Mouse (Mus musculus) MEL (cell line): ENCODE measurements at regions not wholly inside any gene's neighbourhood (a gene's known extent, or its start where the extent isn't known, plus 50 kb on each side); places are given as distances from the start of the nearest gene placed in this dataset.

Source experiments
- DNase-seq: peaks from one replicate; pipeline ENCODE4 v3.0.0; 2011; ENCODE audit warnings: low read depth, low spot score
- H3K27ac ChIP-seq: 2 replicates; pipeline ENCODE4 v1.5.1; 2012; ENCODE audit warnings: low read depth, mild to moderate bottlenecking, control low read depth, low read length, moderate library complexity; ENCODE audit not compliant: control insufficient read depth
- H3K27me3 ChIP-seq, 2 experiments: fragments of 150-350 bp in 1 of 2; sonication (generic) in 1 of 2; 2 replicates each; pipeline ENCODE4 v1.6.1; 2012; ENCODE audit warnings: low read length in 2 of 2, mild to moderate bottlenecking in 2 of 2, improper control_type of control experiment in 1 of 2, moderate library complexity in 1 of 2; ENCODE audit not compliant: insufficient read depth in 2 of 2, control insufficient read depth in 1 of 2
- H3K36me3 ChIP-seq, 2 experiments: 2 replicates each; pipeline ENCODE4 v1.6.1; 2012 to 2014; ENCODE audit warnings: low read length in 2 of 2, improper control_type of control experiment in 1 of 2, inconsistent platforms in 1 of 2, mild to moderate bottlenecking in 1 of 2; ENCODE audit not compliant: insufficient read depth in 2 of 2, control insufficient read depth in 1 of 2
- H3K4me1 ChIP-seq, 2 experiments: fragments of 150-350 bp in 1 of 2; sonication (generic) in 1 of 2; 2 replicates each; pipeline ENCODE4 v1.6.1; 2012; ENCODE audit warnings: low read length in 2 of 2, improper control_type of control experiment in 1 of 2, mild to moderate bottlenecking in 1 of 2; ENCODE audit not compliant: insufficient read depth in 2 of 2, control insufficient read depth in 1 of 2
- H3K4me3 ChIP-seq, 2 experiments: fragments of 150-350 bp in 1 of 2; sonication (generic) in 1 of 2; 2 replicates each; pipeline ENCODE4 v1.5.1; 2012; ENCODE audit warnings: low read depth in 2 of 2, low read length in 2 of 2, mild to moderate bottlenecking in 2 of 2, moderate library complexity in 2 of 2, control low read depth in 1 of 2, improper control_type of control experiment in 1 of 2; ENCODE audit not compliant: control insufficient read depth in 1 of 2, insufficient read depth in 1 of 2
- H3K79me2 ChIP-seq: 2 replicates; pipeline ENCODE4 v1.6.1; 2012; ENCODE audit warnings: mild to moderate bottlenecking, low read length, moderate library complexity; ENCODE audit not compliant: control insufficient read depth, poor library complexity, insufficient read depth
- H3K9ac ChIP-seq: 2 replicates; pipeline ENCODE4 v1.6.1; 2012; ENCODE audit warnings: low read depth, mild to moderate bottlenecking, control low read depth, low read length, moderate library complexity; ENCODE audit not compliant: control insufficient read depth, poor library complexity, severe bottlenecking
- H3K9me3 ChIP-seq: fragments of 150-350 bp; sonication (generic); replicated peaks from 2 replicates; pipeline ENCODE4 v1.6.1; 2012; ENCODE audit warnings: mild to moderate bottlenecking, low read length, improper control_type of control experiment, moderate library complexity; ENCODE audit not compliant: insufficient read depth
- BHLHE40 ChIP-seq: IDR thresholded peaks from 2 replicates; pipeline ENCODE4 v1.6.1; 2012; ENCODE audit warnings: low read depth, mild to moderate bottlenecking, inconsistent platforms, low read length, improper control_type of control experiment, borderline replicate concordance
- CHD1 ChIP-seq: IDR thresholded peaks from 2 replicates; pipeline ENCODE4 v1.6.1; 2012; ENCODE audit warnings: low read depth, mild to moderate bottlenecking, inconsistent platforms, low read length, improper control_type of control experiment
- CHD2 ChIP-seq: IDR thresholded peaks from 2 replicates; pipeline ENCODE4 v1.6.1; 2011; ENCODE audit warnings: low read length, improper control_type of control experiment
- E2F4 ChIP-seq: IDR thresholded peaks from 2 replicates; pipeline ENCODE4 v1.6.1; 2011; ENCODE audit warnings: low read depth, low read length, improper control_type of control experiment, borderline replicate concordance
- ELF1 ChIP-seq: IDR thresholded peaks from 2 replicates; pipeline ENCODE4 v1.6.1; 2014; ENCODE audit warnings: low read depth, mild to moderate bottlenecking, inconsistent platforms, low read length, improper control_type of control experiment, moderate library complexity
- EP300 ChIP-seq, 2 experiments: IDR thresholded peaks; 2 replicates each; pipeline ENCODE4 v1.6.1; 2011; ENCODE audit warnings: improper control_type of control experiment in 2 of 2, low read length in 2 of 2, low read depth in 1 of 2, mild to moderate bottlenecking in 1 of 2
- GABPA ChIP-seq: IDR thresholded peaks from 2 replicates; pipeline ENCODE4 v1.6.1; 2012; ENCODE audit warnings: low read depth, mild to moderate bottlenecking, inconsistent platforms, low read length, improper control_type of control experiment, moderate library complexity
- GATA1 ChIP-seq: IDR thresholded peaks from 2 replicates; pipeline ENCODE4 v1.6.1; 2011; ENCODE audit warnings: low read depth, low read length, improper control_type of control experiment
- HCFC1 ChIP-seq: IDR thresholded peaks from 2 replicates; pipeline ENCODE4 v1.6.1; 2012; ENCODE audit warnings: low read depth, mild to moderate bottlenecking, inconsistent platforms, low read length, improper control_type of control experiment, moderate library complexity
- KAT2A ChIP-seq: conservative IDR thresholded peaks from 2 replicates; pipeline ENCODE4 v1.6.1; 2012; ENCODE audit warnings: low read depth, low read length, improper control_type of control experiment, inconsistent platforms
- MAX ChIP-seq: IDR thresholded peaks from 2 replicates; pipeline ENCODE4 v1.6.1; 2011; ENCODE audit warnings: low read length, improper control_type of control experiment
- MEF2A ChIP-seq: IDR thresholded peaks from 2 replicates; pipeline ENCODE4 v1.6.1; 2014; ENCODE audit warnings: low read depth, mild to moderate bottlenecking, inconsistent platforms, low read length, improper control_type of control experiment; ENCODE audit not compliant: poor library complexity, insufficient replicate concordance, severe bottlenecking; ENCODE audit errors: extremely low read depth
- MXI1 ChIP-seq: IDR thresholded peaks from 2 replicates; pipeline ENCODE4 v1.6.1; 2011; ENCODE audit warnings: mild to moderate bottlenecking, low read depth, low read length, improper control_type of control experiment
- MYB ChIP-seq: IDR thresholded peaks from 2 replicates; pipeline ENCODE4 v1.6.1; 2011; ENCODE audit warnings: mild to moderate bottlenecking, low read depth, low read length, improper control_type of control experiment
- NRF1 ChIP-seq: IDR thresholded peaks from 2 replicates; pipeline ENCODE4 v1.6.1; 2014; ENCODE audit warnings: low read depth, mild to moderate bottlenecking, inconsistent platforms, low read length, improper control_type of control experiment, moderate library complexity; ENCODE audit not compliant: poor library complexity, insufficient read depth, severe bottlenecking
- POLR2A ChIP-seq, 2 experiments: IDR thresholded peaks; 2 replicates each; pipeline ENCODE4 v1.6.1; 2011 to 2012; ENCODE audit warnings: low read length in 2 of 2, mild to moderate bottlenecking in 2 of 2, control low read depth in 1 of 2, improper control_type of control experiment in 1 of 2, low read depth in 1 of 2, moderate library complexity in 1 of 2; ENCODE audit not compliant: control insufficient read depth in 1 of 2, insufficient read depth in 1 of 2, poor library complexity in 1 of 2
- RCOR1 ChIP-seq: IDR thresholded peaks from 2 replicates; pipeline ENCODE4 v1.6.1; 2012; ENCODE audit warnings: low read depth, mild to moderate bottlenecking, inconsistent platforms, low read length, improper control_type of control experiment
- SIN3A ChIP-seq: IDR thresholded peaks from 2 replicates; pipeline ENCODE4 v1.6.1; 2012; ENCODE audit warnings: low read length, improper control_type of control experiment, inconsistent platforms
- SMC3 ChIP-seq: IDR thresholded peaks from 2 replicates; pipeline ENCODE4 v1.6.1; 2011; ENCODE audit warnings: low read depth, low read length, improper control_type of control experiment
- TBP ChIP-seq: IDR thresholded peaks from 2 replicates; pipeline ENCODE4 v1.8.0; 2011; ENCODE audit warnings: low read depth, low read length, improper control_type of control experiment
- TCF12 ChIP-seq: IDR thresholded peaks from 2 replicates; pipeline ENCODE4 v1.6.1; 2014; ENCODE audit warnings: low read depth, mild to moderate bottlenecking, inconsistent platforms, low read length, improper control_type of control experiment, moderate library complexity
- ZMIZ1 ChIP-seq: IDR thresholded peaks from 2 replicates; pipeline ENCODE4 v1.6.1; 2012; ENCODE audit warnings: low read depth, mild to moderate bottlenecking, inconsistent platforms, low read length, improper control_type of control experiment, moderate library complexity
- ZNF384 ChIP-seq: IDR thresholded peaks from 2 replicates; pipeline ENCODE4 v1.6.1; 2012; ENCODE audit warnings: low read depth, mild to moderate bottlenecking, inconsistent platforms, low read length, improper control_type of control experiment

DNA sequence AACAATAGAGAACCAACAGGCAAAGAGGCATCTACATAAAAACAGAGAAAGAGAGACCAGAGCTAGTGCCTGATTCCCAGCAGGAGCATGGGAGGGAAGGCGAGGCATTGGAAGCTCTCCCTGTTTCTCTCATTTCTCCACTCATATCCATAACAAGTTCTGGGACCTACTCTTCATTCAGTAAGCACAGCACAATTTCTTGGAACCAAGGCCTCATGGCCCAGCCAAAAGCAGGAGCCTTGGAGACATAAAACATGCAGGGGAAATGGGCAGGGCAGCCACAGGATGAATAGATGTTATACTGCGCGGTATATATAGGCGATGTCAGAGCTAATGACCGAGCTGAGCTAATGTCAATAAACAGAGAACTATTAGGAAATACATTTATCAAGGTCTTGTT lies 214.2 kb downstream of the Srbd1 start:
- Histone ChIP-seq H3K9me3 (no peaks in the 10 kb centered on the region), H3K79me2 (no peaks in the 10 kb centered on the region), H3K4me3 (no peak overlapping the region), H3K4me1 (no peaks in the 10 kb centered on the region), H3K9ac (no peak overlapping the region), H3K27ac (no peak overlapping the region)
- TF ChIP-seq GABPA (no peak), TCF12 (no peak), ZMIZ1 (no peak), RCOR1 (no peak), GATA1 (no peak), POLR2A (IDR thresholded peaks at IDR 0.05; ENCODE audit: control insufficient read depth in 1 of 2, insufficient read depth in 1 of 2, low read depth in 1 of 2, low read length in 2 of 2, poor library complexity in 1 of 2) (no peak), MYB (no peak), BHLHE40 (no peak), ZNF384 (no peak), SMC3 (no peak), CHD1 (no peak), MEF2A (no peak), NRF1 (no peak), MXI1 (no peak), ELF1 (no peak), CHD2 (no peak), HCFC1 (no peak)
- TF ChIP-seq, all 39 proteins: peak for 0
- no peaks in the 10 kb centered on the region; a peak in 2 of 4 replicates for H3K27me3 ChIP-seq
- H3K36me3 ChIP-seq = no peaks in the 10 kb centered on the region
- DNase-seq = no peak

DNA sequence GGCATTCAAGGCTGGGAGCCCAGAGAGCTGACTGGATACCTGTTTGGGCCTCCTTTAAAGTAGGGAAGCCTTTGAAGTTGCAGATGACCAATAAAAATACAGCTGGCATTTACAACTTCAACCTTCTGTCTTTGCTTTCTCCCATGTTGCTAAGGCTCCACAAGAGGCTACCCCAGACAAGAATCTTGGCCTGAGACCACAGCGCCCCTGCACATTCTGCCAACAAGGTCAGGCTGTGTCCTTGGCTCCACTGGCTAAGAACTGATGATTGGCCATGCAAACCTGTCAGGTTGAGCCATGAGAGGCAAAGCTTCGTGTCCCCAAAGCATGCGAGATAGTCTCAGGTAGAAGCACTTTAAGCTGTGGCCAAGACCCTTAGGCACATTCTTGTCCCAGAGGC lies 214.6 kb downstream of the Srbd1 start:
- no peaks in the 10 kb centered on the region for H3K9me3 ChIP-seq

More for the DNA sequence above, 214.6 kb downstream of the Srbd1 start:
- no peaks in the 10 kb centered on the region for H3K36me3 ChIP-seq
- TF ChIP-seq RCOR1 (no peak), KAT2A (no peak), SIN3A (no peak), MYB (no peak), TCF12 (no peak), E2F4 (no peak), TBP (no peak), EP300 (IDR thresholded peaks at IDR 0.05; ENCODE audit: low read depth in 1 of 2, low read length in 2 of 2) (no peak), MAX (no peak), ELF1 (no peak)
- H3K27me3 ChIP-seq = no peaks in the 10 kb centered on the region; a peak in 2 of 4 replicates
- H3K27ac ChIP-seq = no peak overlapping the region
- DNase-seq = no peak
- no peak overlapping the region for H3K9ac ChIP-seq
- no peaks in the 10 kb centered on the region for H3K79me2 ChIP-seq
- no peaks in the 10 kb centered on the region for H3K4me1 ChIP-seq
- no peak overlapping the region for H3K4me3 ChIP-seq
